Mouse (Mus musculus): ENCODE measurements around the gene Alox5. TPM values are rescaled to one million over a fixed set of nuclear protein-coding genes. Genes with fewer than 3 reads are reported as not detected.
"Not testable (repeated sequence)": the region's sequence is repeated elsewhere in the genome, so short reads cannot be mapped to it uniquely, and the experiment has no call there.

Gene Alox5
- total RNA-seq (2014; rRNA removed) (1.7 and 8.1 TPM in 2 replicates), polyA plus RNA-seq (2015; fragmentation: Nextera tagmentation; extraction: Ambion mirVana) (0.73 and 0.75 TPM in 2 replicates)

DNA sequence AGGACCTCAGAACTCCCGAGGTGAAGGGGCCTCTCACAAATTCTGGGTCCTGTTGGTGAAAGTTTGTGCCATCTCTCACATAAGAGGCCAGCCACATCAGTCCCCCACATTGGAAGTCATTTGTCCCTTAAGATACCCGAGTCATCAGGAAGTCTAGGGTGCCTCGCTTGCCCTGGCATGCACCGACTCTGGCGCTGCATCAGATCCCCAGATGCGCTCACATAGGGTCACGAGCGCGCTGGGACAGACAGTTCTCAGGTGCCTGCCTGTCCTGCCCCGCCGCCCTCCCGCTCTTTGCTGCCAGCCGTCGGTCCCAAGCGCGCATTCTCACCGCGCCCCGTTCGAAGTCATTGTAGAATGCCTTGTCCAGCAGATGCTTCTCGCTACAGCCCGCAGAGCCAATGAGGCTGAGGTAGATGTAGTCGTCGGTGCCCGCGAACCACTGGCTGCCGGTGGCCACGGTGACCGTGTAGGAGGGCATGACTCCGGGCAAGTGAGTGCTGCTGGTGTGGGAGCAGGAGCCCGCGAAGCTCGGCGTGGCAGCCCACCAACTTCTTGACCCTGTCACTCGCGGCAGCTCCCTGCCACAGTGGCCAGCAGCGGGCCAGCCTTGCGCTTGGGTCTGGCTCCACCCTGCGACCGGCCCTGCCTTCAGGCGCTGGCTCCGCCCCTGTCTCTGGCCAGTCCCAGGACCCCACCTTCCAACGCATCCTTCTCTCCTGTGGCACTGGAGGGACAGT, at the start of gene Alox5:
Gene Alox5 (minus strand): TSS at position 635 of the 740 bp plus-strand sequence.
- H3K4me2 ChIP-seq (ENCODE audit: low read depth, low read length), result peak within 1 kb of the TSS; percentile 61
- H3K36me3 ChIP-seq (ENCODE audit: insufficient read depth, low read length), result no peaks in the 10 kb centered on the region
- peaks cover 5% of the 10 kb centered on the region; the same call in 1 of the 2 replicates for H3K4me1 ChIP-seq (ENCODE audit: insufficient read depth, low read length)
- H3K27ac ChIP-seq, result no peak within 1 kb of the TSS
- no peaks in the 10 kb centered on the region for H3K9me3 ChIP-seq (ENCODE audit: low read length)
- TF ChIP-seq CTCF (IDR thresholded peaks at IDR 0.05; ENCODE audit: low read depth), result peak; percentile 14; the same call in 1 of the 2 replicates
- H3K4me3 ChIP-seq (ENCODE audit: low read length), result peak within 1 kb of the TSS; percentile 32
- H3K9ac ChIP-seq (replicated peaks; ENCODE audit: low read length), result no peak within 1 kb of the TSS; the same call in 1 of the 2 replicates
- ATAC-seq (peak; percentile 67), DNase-seq (ENCODE audit: low spot score) (peak; percentile 44)
- WGBS, result 3% methylated on average over 43 of the region's 43 CpGs
- peaks cover 15% of the 10 kb centered on the region; the same call in 1 of the 2 replicates for H3K27me3 ChIP-seq (ENCODE audit: insufficient read depth, low read length)

DNA sequence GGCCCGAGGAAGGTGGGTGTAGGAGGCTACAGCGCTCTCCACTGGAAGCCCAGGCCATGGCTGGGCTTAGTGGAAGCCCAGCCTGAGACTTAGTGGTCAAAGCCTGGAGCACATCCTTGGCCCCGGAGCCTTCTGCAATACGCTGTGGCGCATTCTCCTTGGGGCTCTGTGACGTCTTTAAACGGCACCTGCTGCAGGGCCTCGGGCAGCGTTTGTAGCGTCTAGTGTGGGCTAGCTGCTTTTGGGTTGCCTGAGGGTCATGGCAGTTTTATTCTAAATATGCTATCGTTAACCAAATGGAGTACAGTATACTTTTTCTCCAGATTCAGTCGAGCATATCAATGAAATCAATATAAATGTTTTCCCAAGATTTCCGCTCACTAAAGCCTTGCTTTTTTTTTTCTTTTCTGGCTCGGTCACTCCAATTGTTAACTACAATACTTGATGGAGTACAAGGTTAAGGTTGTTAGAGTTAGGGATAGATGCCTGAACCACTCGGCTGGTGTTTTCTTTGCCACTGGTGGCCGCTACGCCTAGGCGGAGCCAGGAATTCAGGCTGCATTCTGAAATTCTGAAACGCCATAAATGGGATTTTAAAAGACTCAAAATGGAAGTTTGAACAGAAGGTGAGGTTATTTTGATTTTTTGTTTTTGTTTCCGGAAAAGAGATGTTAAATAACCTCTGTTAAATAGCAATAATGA, 45.5 kb upstream of the Alox5 start, which contains the start of gene Olfr212:
Gene Olfr212 (plus strand): TSS at position 215 of the 702 bp plus-strand sequence.
- not testable (repeated sequence) for H3K27ac ChIP-seq; H3K27me3 ChIP-seq (ENCODE audit: insufficient read depth, low read length); H3K4me1 ChIP-seq (ENCODE audit: insufficient read depth, low read length); H3K9ac ChIP-seq (replicated peaks; ENCODE audit: low read length); H3K36me3 ChIP-seq (ENCODE audit: insufficient read depth, low read length); ATAC-seq; H3K4me3 ChIP-seq (ENCODE audit: low read length); H3K4me2 ChIP-seq (ENCODE audit: low read depth, low read length); DNase-seq (ENCODE audit: low spot score); H3K9me3 ChIP-seq (ENCODE audit: low read length)
- 94% methylated on average over 19 of the region's 20 CpGs for WGBS

DNA sequence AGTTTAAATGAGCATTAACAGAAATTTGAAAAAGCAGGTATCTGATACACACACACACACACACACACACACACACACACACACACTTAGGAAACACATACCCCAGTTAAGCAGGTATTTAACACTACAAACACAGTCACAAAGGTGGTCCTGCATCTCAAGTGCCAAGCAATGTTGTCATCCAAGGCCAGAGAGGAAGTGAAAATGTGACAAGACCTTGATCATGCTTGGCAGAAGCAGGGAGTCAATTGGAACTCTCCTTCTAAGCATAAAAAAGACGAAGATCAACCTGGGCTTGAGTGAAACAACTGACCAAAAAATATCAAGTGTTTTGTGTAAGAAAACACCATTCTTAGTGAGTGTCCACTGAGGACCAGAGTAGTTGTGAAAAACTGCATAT, 35.0 kb upstream of the Alox5 start:
- ATAC-seq (no peak), DNase-seq (ENCODE audit: low spot score) (no peak)
- H3K36me3 ChIP-seq (ENCODE audit: insufficient read depth, low read length), result no peaks in the 10 kb centered on the region
- no peaks in the 10 kb centered on the region for H3K9me3 ChIP-seq (ENCODE audit: low read length)
- TF ChIP-seq CTCF (IDR thresholded peaks at IDR 0.05; ENCODE audit: low read depth), result no peak
- H3K4me3 ChIP-seq (ENCODE audit: low read length), result no peak overlapping the region
- no peak overlapping the region for H3K4me2 ChIP-seq (ENCODE audit: low read depth, low read length)
- WGBS, result 95% methylated on average over 1 of the region's 1 CpGs
- no peak overlapping the region for H3K9ac ChIP-seq (replicated peaks; ENCODE audit: low read length)
- H3K4me1 ChIP-seq (ENCODE audit: insufficient read depth, low read length), result no peaks in the 10 kb centered on the region
- H3K27me3 ChIP-seq (ENCODE audit: insufficient read depth, low read length), result no peaks in the 10 kb centered on the region
- no peak overlapping the region for H3K27ac ChIP-seq

DNA sequence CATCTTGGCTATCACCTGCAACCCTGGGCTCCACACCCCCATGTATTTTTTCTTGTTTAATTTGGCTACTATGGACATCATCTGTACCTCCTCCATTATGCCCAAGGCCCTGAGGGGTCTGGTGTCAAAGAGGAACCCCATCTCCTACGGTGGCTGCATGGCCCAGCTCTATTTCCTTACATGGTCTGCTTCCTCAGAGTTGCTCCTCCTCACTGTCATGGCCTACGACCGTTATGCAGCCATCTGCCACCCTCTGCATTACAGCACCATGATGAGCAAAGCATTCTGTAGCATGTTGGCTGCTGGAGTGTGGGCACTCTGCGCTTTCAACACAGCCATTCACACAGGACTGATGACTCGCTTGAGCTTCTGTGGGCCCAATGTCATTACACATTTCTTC, 32.8 kb upstream of the Alox5 start:
- no peaks in the 10 kb centered on the region for H3K27me3 ChIP-seq (ENCODE audit: insufficient read depth, low read length)
- TF ChIP-seq CTCF (IDR thresholded peaks at IDR 0.05; ENCODE audit: low read depth), result no peak
- no peak overlapping the region for H3K4me2 ChIP-seq (ENCODE audit: low read depth, low read length)
- no peak overlapping the region for H3K27ac ChIP-seq
- H3K36me3 ChIP-seq (ENCODE audit: insufficient read depth, low read length), result no peaks in the 10 kb centered on the region
- DNase-seq (ENCODE audit: low spot score), result no peak
- H3K9ac ChIP-seq (replicated peaks; ENCODE audit: low read length), result no peak overlapping the region
- H3K4me3 ChIP-seq (ENCODE audit: low read length), result no peak overlapping the region
- H3K9me3 ChIP-seq (ENCODE audit: low read length), result no peaks in the 10 kb centered on the region
- H3K4me1 ChIP-seq (ENCODE audit: insufficient read depth, low read length), result no peaks in the 10 kb centered on the region
- ATAC-seq, result no peak
- 86% methylated on average over 5 of the region's 5 CpGs for WGBS

DNA sequence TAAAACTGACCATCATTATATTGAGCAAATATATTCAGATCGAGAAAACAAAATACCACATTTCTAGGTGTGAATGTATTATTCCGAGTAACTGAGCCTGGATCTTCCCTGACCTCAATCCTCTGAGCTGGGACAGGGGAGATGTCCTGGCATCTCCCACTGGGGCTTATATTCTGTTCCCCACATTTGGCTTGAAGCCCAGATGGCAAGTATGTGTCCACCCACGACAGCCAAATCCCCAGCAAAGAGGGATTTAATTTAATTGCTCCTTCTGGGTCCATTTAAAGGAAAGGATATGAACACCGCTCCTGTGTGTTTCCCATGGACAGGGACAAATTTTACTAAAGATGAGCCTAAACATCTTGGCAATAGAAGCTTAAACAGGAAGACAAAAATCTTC, 27.8 kb upstream of the Alox5 start, which contains the start of gene Olfr211:
Gene Olfr211 (plus strand): TSS at position 301 of the 400 bp plus-strand sequence.
- DNase-seq (ENCODE audit: low spot score) (peak; percentile 63), ATAC-seq (no peak)
- Histone ChIP-seq H3K4me1 (ENCODE audit: insufficient read depth, low read length) (no peaks in the 10 kb centered on the region), H3K27me3 (ENCODE audit: insufficient read depth, low read length) (no peaks in the 10 kb centered on the region), H3K9me3 (ENCODE audit: low read length) (no peaks in the 10 kb centered on the region), H3K36me3 (ENCODE audit: insufficient read depth, low read length) (no peaks in the 10 kb centered on the region), H3K4me2 (ENCODE audit: low read depth, low read length) (no peak within 1 kb of the TSS), H3K27ac (no peak within 1 kb of the TSS), H3K4me3 (ENCODE audit: low read length) (no peak within 1 kb of the TSS), H3K9ac (replicated peaks; ENCODE audit: low read length) (no peak within 1 kb of the TSS)
- TF ChIP-seq CTCF (IDR thresholded peaks at IDR 0.05; ENCODE audit: low read depth), result no peak
- 50% methylated on average over 4 of the region's 4 CpGs for WGBS

DNA sequence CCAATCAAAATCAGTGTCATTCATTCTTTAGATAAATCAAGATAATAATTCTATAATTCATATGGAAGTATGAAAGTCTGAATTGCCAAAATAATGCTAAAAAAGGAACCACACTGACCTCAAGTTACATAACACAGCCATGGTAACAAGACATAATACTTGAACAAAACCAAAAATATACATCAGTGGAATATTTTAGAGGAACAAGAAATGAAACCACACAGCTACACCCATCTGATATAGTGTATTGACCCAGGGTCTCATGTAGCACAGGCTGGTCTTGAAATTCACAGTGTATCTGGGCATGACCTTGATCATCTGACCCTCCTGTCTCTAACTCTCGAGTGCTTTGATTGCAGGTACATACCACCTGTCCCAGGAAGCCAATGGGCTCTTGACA, 25.9 kb upstream of the Alox5 start:
- Histone ChIP-seq H3K27me3 (ENCODE audit: insufficient read depth, low read length) (no peaks in the 10 kb centered on the region), H3K4me2 (ENCODE audit: low read depth, low read length) (no peak overlapping the region), H3K9ac (replicated peaks; ENCODE audit: low read length) (no peak overlapping the region), H3K4me1 (ENCODE audit: insufficient read depth, low read length) (no peaks in the 10 kb centered on the region), H3K27ac (no peak overlapping the region), H3K9me3 (ENCODE audit: low read length) (no peaks in the 10 kb centered on the region), H3K36me3 (ENCODE audit: insufficient read depth, low read length) (no peaks in the 10 kb centered on the region), H3K4me3 (ENCODE audit: low read length) (no peak overlapping the region)
- WGBS, result 69% methylated on average over 1 of the region's 1 CpGs
- no peak for TF ChIP-seq CTCF (IDR thresholded peaks at IDR 0.05; ENCODE audit: low read depth)
- ATAC-seq (no peak), DNase-seq (ENCODE audit: low spot score) (no peak)
